Mouse (Mus musculus) hindbrain, postnatal 0 days (tissue): ENCODE data around the gene Tomm22. TPM values are rescaled to one million over a fixed set of nuclear protein-coding genes. Genes with fewer than 3 reads are reported as not detected.
"Not testable (repeated sequence)": the region's sequence is repeated elsewhere in the genome, so short reads cannot be mapped to it uniquely, and the experiment has no call there.

ENCODE experiments used
- ATAC-seq: fragments of 200-750 bp; cut with Nextera tagmentation; 2 replicates; pipeline ENCODE4 v1.8.0; 2017; ENCODE audit warnings: mild to moderate bottlenecking, moderate TSS enrichment, moderate library complexity
- DNase-seq: peaks from one replicate; pipeline ENCODE4 v3.0.0-alpha.2; 2015; ENCODE audit warnings: low spot score
- H3K27ac ChIP-seq: fragments of 300-500 bp; sonication (generic); 2 replicates; pipeline ENCODE4 v1.5.1; 2014; ENCODE audit warnings: mild to moderate bottlenecking
- H3K27me3 ChIP-seq: fragments of 300-500 bp; sonication (generic); 2 replicates; pipeline ENCODE4 v1.6.1; 2014; ENCODE audit warnings: low read length, mixed read lengths; ENCODE audit not compliant: insufficient read depth
- H3K36me3 ChIP-seq: fragments of 300-500 bp; sonication (generic); 2 replicates; pipeline ENCODE4 v1.6.1; 2014; ENCODE audit warnings: low read length, mixed read lengths; ENCODE audit not compliant: insufficient read depth
- H3K4me1 ChIP-seq: fragments of 300-500 bp; sonication (generic); 2 replicates; pipeline ENCODE4 v1.6.1; 2014; ENCODE audit warnings: antibody characterized with exemption, low read length, mixed read lengths; ENCODE audit not compliant: insufficient read depth
- H3K4me2 ChIP-seq: fragments of 300-500 bp; sonication (generic); 2 replicates; pipeline ENCODE4 v1.6.1; 2014; ENCODE audit warnings: low read depth, mild to moderate bottlenecking, low read length, moderate library complexity, mixed read lengths
- H3K4me3 ChIP-seq: fragments of 300-500 bp; sonication (generic); 2 replicates; pipeline ENCODE4 v1.5.1; 2014; ENCODE audit warnings: low read length
- H3K9ac ChIP-seq: fragments of 300-500 bp; sonication (generic); replicated peaks from 2 replicates; pipeline ENCODE4 v1.6.1; 2014; ENCODE audit warnings: mild to moderate bottlenecking, low read length, moderate library complexity, mixed read lengths
- H3K9me3 ChIP-seq: fragments of 300-500 bp; sonication (generic); 2 replicates; pipeline ENCODE4 v1.6.1; 2016; ENCODE audit warnings: low read length, mixed read lengths
- CTCF ChIP-seq: IDR thresholded peaks from 2 replicates; pipeline ENCODE4 v1.5.1; 2016; ENCODE audit warnings: antibody characterized with exemption, control low read depth, low read depth
- whole genome bisulfite sequencing: fragments of 180-500 bp; shearing (Covaris S2); extraction: QIAGEN DNeasy Blood & Tissue Kit; methylation state at CpG from one replicate; pipeline ENCODE4 v1.1.7; 2014; 5-methylcytosine and 5-hydroxymethylcytosine counted together
- polyA plus RNA-seq: library from polyadenylated mRNA; unstranded; fragments of >200 nt; fragmentation: Nextera tagmentation; extraction: Ambion mirVana; gene quantifications from 2 replicates; pipeline ENCODE4 v1.2.1, GENCODE M21; 2015
- total RNA-seq: library from RNA; depleted of rRNA; stranded (reverse); fragments of >200 nt; gene quantifications from 2 replicates; pipeline ENCODE4 v1.2.3, GENCODE M21; 2014

The Tomm22 gene
- total and polyA plus RNA-seq, 2 experiments from 2014 or later: 149 to 241 TPM

GRCm38 (mm10) chr15:79670972-79671299 lies 275 bp downstream of the Tomm22 start:
- peak overlapping the region; percentile 81 for H3K4me2 ChIP-seq
- no peak for TF ChIP-seq CTCF
- H3K27ac ChIP-seq: peak overlapping the region; percentile 70
- H3K36me3 ChIP-seq: peaks cover 40% of the 10 kb centered on the region
- no peaks in the 10 kb centered on the region for H3K27me3 ChIP-seq
- H3K4me1 ChIP-seq: 0 out of 2 replicates have a peak, but pooled peaks cover 3% of the 10 kb centered on the region
- peak overlapping the region; percentile 75 for H3K9ac ChIP-seq
- peak overlapping the region; percentile 85 for H3K4me3 ChIP-seq
- ATAC-seq (peak; percentile 53; the same call in 1 of the 2 replicates), DNase-seq (no peak)
- no peaks in the 10 kb centered on the region for H3K9me3 ChIP-seq
- under 1% methylated on average over 33 of the region's 37 CpGs for WGBS

- H3K36me3 ChIP-seq: peaks cover 32% of the 10 kb centered on the region
- H3K27ac ChIP-seq, H3K9me3 ChIP-seq, ATAC-seq, H3K4me1 ChIP-seq, H3K27me3 ChIP-seq, H3K9ac ChIP-seq, DNase-seq: not testable (repeated sequence)
- H3K4me2 ChIP-seq: peak overlapping the region; percentile 81
- H3K4me3 ChIP-seq: peak overlapping the region; percentile 85
- WGBS: 75% methylated on average over 11 of the region's 11 CpGs
These were observed 1.2 kb downstream of the Tomm22 start for GRCm38 (mm10) chr15:79671828-79672348.

GRCm38 (mm10) chr15:79677936-79678335 lies 7.3 kb downstream of the Tomm22 start:
- no peak for ATAC-seq
- Histone ChIP-seq H3K36me3 (peaks cover 28% of the 10 kb centered on the region), H3K4me2 (no peak overlapping the region), H3K27me3 (no peaks in the 10 kb centered on the region), H3K4me1 (no peaks in the 10 kb centered on the region), H3K9ac (no peak overlapping the region), H3K4me3 (no peak overlapping the region), H3K9me3 (no peaks in the 10 kb centered on the region), H3K27ac (no peak overlapping the region)
- no peak for TF ChIP-seq CTCF
- no peak for DNase-seq
- WGBS: 91% methylated on average over 2 of the region's 2 CpGs

GRCm38 (mm10) chr15:79681973-79682372 lies 11.3 kb downstream of the Tomm22 start:
- Histone ChIP-seq H3K9ac (no peak overlapping the region), H3K9me3 (no peaks in the 10 kb centered on the region), H3K27ac (no peak overlapping the region), H3K4me2 (0 out of 2 replicates have a peak overlapping the region, but pooled peaks have one; percentile 1), H3K4me1 (peaks cover 34% of the 10 kb centered on the region), H3K36me3 (no peaks in the 10 kb centered on the region), H3K27me3 (no peaks in the 10 kb centered on the region), H3K4me3 (no peak overlapping the region)
- ATAC-seq: 0 out of 2 replicates have a peak, but pooled peaks have one; percentile 7
- 86% methylated on average over 4 of the region's 4 CpGs for WGBS
- DNase-seq: no peak
- no peak for TF ChIP-seq CTCF

- Histone ChIP-seq H3K9me3 (no peaks in the 10 kb centered on the region), H3K27ac (no peak overlapping the region), H3K4me1 (peaks cover 34% of the 10 kb centered on the region), H3K9ac (no peak overlapping the region), H3K27me3 (no peaks in the 10 kb centered on the region), H3K4me3 (no peak overlapping the region), H3K4me2 (peak overlapping the region; percentile 79; the same call in 1 of the 2 replicates), H3K36me3 (no peaks in the 10 kb centered on the region)
- no peak for TF ChIP-seq CTCF
- no peak for DNase-seq
- no peak for ATAC-seq
- 86% methylated on average over 6 of the region's 6 CpGs for WGBS
These were observed 12.5 kb downstream of the Tomm22 start for GRCm38 (mm10) chr15:79683146-79683545.

- no peak for TF ChIP-seq CTCF
These were observed 13.2 kb downstream of the Tomm22 start for GRCm38 (mm10) chr15:79683707-79684465.

GRCm38 (mm10) chr15:79684616-79685015 lies 14.0 kb downstream of the Tomm22 start:
- no peak for DNase-seq
- Histone ChIP-seq H3K36me3 (no peaks in the 10 kb centered on the region), H3K27me3 (no peaks in the 10 kb centered on the region), H3K9ac (peak overlapping the region; percentile 42; the same call in 1 of the 2 replicates), H3K27ac (no peak overlapping the region), H3K4me3 (peak overlapping the region; percentile 93), H3K9me3 (no peaks in the 10 kb centered on the region), H3K4me1 (peaks cover 34% of the 10 kb centered on the region), H3K4me2 (peak overlapping the region; percentile 79)
- no peak for TF ChIP-seq CTCF
- ATAC-seq: no peak
- 72% methylated on average over 6 of the region's 6 CpGs for WGBS

More at GRCm38 (mm10) chr15:79683707-79684465, 13.2 kb downstream of the Tomm22 start:
- Histone ChIP-seq H3K36me3 (no peaks in the 10 kb centered on the region), H3K4me3 (peak overlapping the region; percentile 93), H3K27me3 (no peaks in the 10 kb centered on the region), H3K4me2 (peak overlapping the region; percentile 79), H3K9ac (peak overlapping the region; percentile 42; the same call in 1 of the 2 replicates), H3K4me1 (peaks cover 34% of the 10 kb centered on the region), H3K9me3 (no peaks in the 10 kb centered on the region), H3K27ac (no peak overlapping the region)
- 67% methylated on average over 19 of the region's 19 CpGs for WGBS
- no peak for DNase-seq
- ATAC-seq: no peak
